Mouse (Mus musculus) testis, adult 2 months (tissue): ENCODE data around the gene Sp100.
"Not testable (repeated sequence)": the region's sequence is repeated elsewhere in the genome, so short reads cannot be mapped to it uniquely, and the experiment has no call there.

Source experiments
- CTCF ChIP-seq: fragments of 200-500 bp; IDR thresholded peaks from 2 replicates; pipeline ENCODE4 v1.5.1; 2012; ENCODE audit warnings: low read depth, mild to moderate bottlenecking, inconsistent platforms, low read length, moderate library complexity; ENCODE audit not compliant: control insufficient read depth, insufficient read depth, insufficient replicate concordance
- POLR2A ChIP-seq: fragments of 200-500 bp; IDR thresholded peaks from 2 replicates; pipeline ENCODE4 v1.6.1; 2012; ENCODE audit warnings: low read depth, mild to moderate bottlenecking, inconsistent platforms, low read length, moderate library complexity; ENCODE audit not compliant: control insufficient read depth

DNA sequence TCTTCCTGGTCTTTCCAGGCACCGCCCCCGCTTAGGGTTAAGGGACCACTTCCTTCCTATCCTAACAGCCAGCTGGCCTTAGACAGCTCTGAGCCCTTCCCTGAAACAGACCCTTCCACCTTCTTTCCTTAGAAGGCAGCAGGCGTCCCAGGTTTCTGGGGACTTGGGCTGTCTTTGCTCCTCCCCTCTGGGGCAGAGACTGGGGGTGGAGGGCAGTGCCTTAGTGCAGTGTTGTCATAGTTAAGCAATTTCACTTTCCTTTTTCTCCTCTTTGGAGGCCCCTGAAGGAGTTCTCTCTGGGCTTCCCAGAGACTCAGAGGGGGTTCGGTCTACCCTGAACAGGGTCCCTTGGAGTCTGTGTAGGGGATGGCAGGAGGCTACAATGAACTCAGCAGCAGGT, 49.0 kb upstream of the Sp100 start:
- not testable (repeated sequence) for TF ChIP-seq CTCF, POLR2A
